Mouse (Mus musculus): ENCODE data around the gene Tcf7l2.

GRCm38 (mm10) chr19:55896629-55897028, 155.0 kb downstream of the Tcf7l2 start:
- TF ChIP-seq MYOG (IDR thresholded peaks at IDR 0.05; ENCODE audit: control insufficient read depth, extremely low read depth, insufficient read length): no peak
- TF ChIP-seq CTCF (IDR thresholded peaks at IDR 0.05; ENCODE audit: control insufficient read depth, insufficient read depth, insufficient read length): no peak
- TF ChIP-seq USF1 (IDR thresholded peaks at IDR 0.05; ENCODE audit: low read depth): no peak
